Mouse (Mus musculus) hindbrain, postnatal 0 days (tissue): ENCODE data around the gene Prr14l. TPM values are rescaled to one million over a fixed set of nuclear protein-coding genes. Genes with fewer than 3 reads are reported as not detected.
"Not testable (repeated sequence)": the region's sequence is repeated elsewhere in the genome, so short reads cannot be mapped to it uniquely, and the experiment has no call there.

Experiments used
- ATAC-seq: fragments of 200-750 bp; cut with Nextera tagmentation; 2 replicates; pipeline ENCODE4 v1.8.0; 2017; ENCODE audit warnings: mild to moderate bottlenecking, moderate TSS enrichment, moderate library complexity
- DNase-seq: peaks from one replicate; pipeline ENCODE4 v3.0.0-alpha.2; 2015; ENCODE audit warnings: low spot score
- H3K27ac ChIP-seq: fragments of 300-500 bp; sonication (generic); 2 replicates; pipeline ENCODE4 v1.5.1; 2014; ENCODE audit warnings: mild to moderate bottlenecking
- H3K27me3 ChIP-seq: fragments of 300-500 bp; sonication (generic); 2 replicates; pipeline ENCODE4 v1.6.1; 2014; ENCODE audit warnings: low read length, mixed read lengths; ENCODE audit not compliant: insufficient read depth
- H3K36me3 ChIP-seq: fragments of 300-500 bp; sonication (generic); 2 replicates; pipeline ENCODE4 v1.6.1; 2014; ENCODE audit warnings: low read length, mixed read lengths; ENCODE audit not compliant: insufficient read depth
- H3K4me1 ChIP-seq: fragments of 300-500 bp; sonication (generic); 2 replicates; pipeline ENCODE4 v1.6.1; 2014; ENCODE audit warnings: antibody characterized with exemption, low read length, mixed read lengths; ENCODE audit not compliant: insufficient read depth
- H3K4me2 ChIP-seq: fragments of 300-500 bp; sonication (generic); 2 replicates; pipeline ENCODE4 v1.6.1; 2014; ENCODE audit warnings: low read depth, mild to moderate bottlenecking, low read length, moderate library complexity, mixed read lengths
- H3K4me3 ChIP-seq: fragments of 300-500 bp; sonication (generic); 2 replicates; pipeline ENCODE4 v1.5.1; 2014; ENCODE audit warnings: low read length
- H3K9ac ChIP-seq: fragments of 300-500 bp; sonication (generic); replicated peaks from 2 replicates; pipeline ENCODE4 v1.6.1; 2014; ENCODE audit warnings: mild to moderate bottlenecking, low read length, moderate library complexity, mixed read lengths
- H3K9me3 ChIP-seq: fragments of 300-500 bp; sonication (generic); 2 replicates; pipeline ENCODE4 v1.6.1; 2016; ENCODE audit warnings: low read length, mixed read lengths
- CTCF ChIP-seq: IDR thresholded peaks from 2 replicates; pipeline ENCODE4 v1.5.1; 2016; ENCODE audit warnings: antibody characterized with exemption, control low read depth, low read depth
- WGBS: fragments of 180-500 bp; shearing (Covaris S2); extraction: QIAGEN DNeasy Blood & Tissue Kit; methylation state at CpG from one replicate; pipeline ENCODE4 v1.1.7; 2014; 5-methylcytosine and 5-hydroxymethylcytosine counted together
- polyA plus RNA-seq: library from polyadenylated mRNA; unstranded; fragments of >200 nt; fragmentation: Nextera tagmentation; extraction: Ambion mirVana; gene quantifications from 2 replicates; pipeline ENCODE4 v1.2.1, GENCODE M21; 2015
- total RNA-seq: library from RNA; depleted of rRNA; stranded (reverse); fragments of >200 nt; gene quantifications from 2 replicates; pipeline ENCODE4 v1.2.3, GENCODE M21; 2014

The Prr14l gene
- total and polyA plus RNA-seq, 2 experiments from 2014 or later, result 14.4 to 23.8 TPM

DNA sequence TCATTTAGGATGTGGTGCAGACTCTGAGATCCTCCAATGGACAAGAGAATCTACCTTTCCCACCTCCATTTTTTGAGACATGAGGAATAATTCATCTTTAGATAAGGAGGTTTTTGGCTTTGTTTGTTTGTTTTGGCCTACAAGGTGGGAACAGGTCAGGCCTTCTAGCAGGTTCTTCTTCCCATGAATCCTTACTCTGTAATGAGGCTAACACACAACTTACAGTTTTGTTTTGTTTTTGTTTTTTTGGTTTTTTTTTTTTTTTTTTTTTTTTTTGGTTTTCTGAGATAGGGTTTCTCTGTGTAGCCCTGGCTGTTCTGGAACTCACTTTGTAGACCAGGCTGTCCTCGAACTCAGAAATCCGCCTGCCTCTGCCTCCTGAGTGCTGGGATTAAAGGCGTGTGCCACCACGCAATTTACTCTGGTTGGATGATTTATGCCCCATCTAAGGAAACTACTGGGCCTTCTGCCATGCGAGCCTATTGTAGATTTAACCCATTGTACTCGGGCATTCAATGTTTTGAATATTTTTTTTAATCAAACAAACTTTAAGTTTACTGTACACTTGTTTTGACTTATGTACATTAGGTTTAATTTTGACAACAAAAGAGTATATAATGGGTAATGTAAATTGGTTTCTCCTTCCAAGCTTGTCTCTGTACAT is 8.5 kb upstream of the Prr14l start:
- H3K4me1 ChIP-seq, result no peaks in the 10 kb centered on the region
- no peaks in the 10 kb centered on the region for H3K9me3 ChIP-seq
- peaks cover 4% of the 10 kb centered on the region; the same call in 1 of the 2 replicates for H3K36me3 ChIP-seq
- no peak overlapping the region for H3K9ac ChIP-seq
- no peak overlapping the region for H3K27ac ChIP-seq
- no peak for ATAC-seq
- TF ChIP-seq CTCF, result no peak
- 0 out of 2 replicates have a peak overlapping the region, but pooled peaks have one; percentile 75 for H3K4me3 ChIP-seq
- H3K27me3 ChIP-seq, result no peaks in the 10 kb centered on the region
- DNase-seq, result no peak
- WGBS, result 62% methylated on average over 6 of the region's 6 CpGs
- peak overlapping the region; percentile 72 for H3K4me2 ChIP-seq

- H3K27me3 ChIP-seq, result no peaks in the 10 kb centered on the region
- no peak for ATAC-seq
- WGBS, result 97% methylated on average over 1 of the region's 1 CpGs
Measured at GRCm38 (mm10) chr5:32861082-32861481, 7.0 kb upstream of the Prr14l start.

DNA sequence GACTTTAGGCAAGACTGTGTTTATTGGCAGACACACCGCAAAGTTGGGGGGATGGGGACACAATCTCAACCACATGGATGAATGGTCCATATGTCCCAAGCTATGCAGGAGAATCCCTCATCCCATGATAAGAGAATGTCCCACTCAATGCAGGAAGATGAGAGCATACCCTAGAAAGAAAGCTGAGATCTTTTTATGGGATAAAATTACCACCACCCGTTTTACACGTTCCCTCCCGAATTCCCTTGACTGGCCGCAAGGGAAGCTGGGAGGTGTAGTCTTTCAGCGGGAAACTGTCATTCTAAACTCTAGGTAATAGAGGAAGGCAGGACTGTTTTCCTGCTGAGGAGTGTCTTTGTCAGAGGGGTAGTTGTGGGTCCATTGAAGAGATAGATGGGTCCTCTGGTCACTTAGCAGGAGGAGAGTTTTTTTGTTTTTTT is 3.7 kb upstream of the Prr14l start:
- ATAC-seq (no peak), DNase-seq (peak; percentile 74)
- Histone ChIP-seq H3K4me3 (peak overlapping the region; percentile 49), H3K27ac (peak overlapping the region; percentile 65), H3K4me2 (peak overlapping the region; percentile 70), H3K9me3 (no peaks in the 10 kb centered on the region), H3K36me3 (no peaks in the 10 kb centered on the region), H3K27me3 (no peaks in the 10 kb centered on the region), H3K4me1 (0 out of 2 replicates have a peak, but pooled peaks cover 4% of the 10 kb centered on the region), H3K9ac (peak overlapping the region; percentile 51)
- peak; percentile 41; the same call in 1 of the 2 replicates for TF ChIP-seq CTCF
- 1% methylated on average over 6 of the region's 6 CpGs for WGBS

More at GRCm38 (mm10) chr5:32861082-32861481, 7.0 kb upstream of the Prr14l start:
- H3K9ac ChIP-seq, result no peak overlapping the region
- DNase-seq, result no peak
- H3K36me3 ChIP-seq, result no peaks in the 10 kb centered on the region
- H3K4me3 ChIP-seq, result no peak overlapping the region
- H3K9me3 ChIP-seq, result no peaks in the 10 kb centered on the region
- H3K27ac ChIP-seq, result no peak overlapping the region
- no peaks in the 10 kb centered on the region for H3K4me1 ChIP-seq
- H3K4me2 ChIP-seq, result no peak overlapping the region
- TF ChIP-seq CTCF, result no peak

- WGBS, result 90% methylated on average over 2 of the region's 3 CpGs
- not testable (repeated sequence) for ATAC-seq, DNase-seq, H3K36me3 ChIP-seq, H3K9me3 ChIP-seq, H3K27me3 ChIP-seq, H3K4me3 ChIP-seq, H3K4me2 ChIP-seq, H3K27ac ChIP-seq, H3K4me1 ChIP-seq, H3K9ac ChIP-seq
Measured at GRCm38 (mm10) chr5:32855274-32855673, 1.2 kb upstream of the Prr14l start.

GRCm38 (mm10) chr5:32854818-32855217 is 762 bp upstream of the Prr14l start:
- Histone ChIP-seq H3K4me3 (no peak overlapping the region), H3K36me3 (no peaks in the 10 kb centered on the region), H3K27me3 (no peaks in the 10 kb centered on the region), H3K4me1 (0 out of 2 replicates have a peak, but pooled peaks cover 4% of the 10 kb centered on the region), H3K9ac (no peak overlapping the region), H3K27ac (peak overlapping the region; percentile 91; the same call in 1 of the 2 replicates), H3K9me3 (no peaks in the 10 kb centered on the region), H3K4me2 (no peak overlapping the region)
- TF ChIP-seq CTCF, result no peak
- WGBS, result 87% methylated on average over 4 of the region's 4 CpGs
- ATAC-seq (no peak), DNase-seq (no peak)

GRCm38 (mm10) chr5:32852026-32852425 is 2.0 kb downstream of the Prr14l start:
- no peak for ATAC-seq
- no peak overlapping the region for H3K4me3 ChIP-seq
- H3K36me3 ChIP-seq, result no peaks in the 10 kb centered on the region
- no peak for TF ChIP-seq CTCF
- 58% methylated on average over 6 of the region's 6 CpGs for WGBS
- no peak overlapping the region for H3K27ac ChIP-seq
- H3K27me3 ChIP-seq, result no peaks in the 10 kb centered on the region
- peak overlapping the region; percentile 8 for H3K4me2 ChIP-seq
- 0 out of 2 replicates have a peak, but pooled peaks cover 4% of the 10 kb centered on the region for H3K4me1 ChIP-seq
- H3K9me3 ChIP-seq, result no peaks in the 10 kb centered on the region
- no peak for DNase-seq
- H3K9ac ChIP-seq, result 0 out of 2 replicates have a peak overlapping the region, but pooled peaks have one; percentile 10

GRCm38 (mm10) chr5:32849580-32849979 is 4.5 kb downstream of the Prr14l start:
- WGBS, result 95% methylated on average over 3 of the region's 3 CpGs
- DNase-seq, H3K4me2 ChIP-seq, H3K4me1 ChIP-seq, H3K27me3 ChIP-seq, H3K36me3 ChIP-seq, H3K9me3 ChIP-seq, H3K4me3 ChIP-seq, H3K27ac ChIP-seq, H3K9ac ChIP-seq, ATAC-seq: not testable (repeated sequence)
